Mouse (Mus musculus): ENCODE measurements at regions not wholly inside any gene's neighbourhood (a gene's known extent, or its start where the extent isn't known, plus 50 kb on each side); places are given as distances from the start of the nearest gene placed in this dataset.

DNA sequence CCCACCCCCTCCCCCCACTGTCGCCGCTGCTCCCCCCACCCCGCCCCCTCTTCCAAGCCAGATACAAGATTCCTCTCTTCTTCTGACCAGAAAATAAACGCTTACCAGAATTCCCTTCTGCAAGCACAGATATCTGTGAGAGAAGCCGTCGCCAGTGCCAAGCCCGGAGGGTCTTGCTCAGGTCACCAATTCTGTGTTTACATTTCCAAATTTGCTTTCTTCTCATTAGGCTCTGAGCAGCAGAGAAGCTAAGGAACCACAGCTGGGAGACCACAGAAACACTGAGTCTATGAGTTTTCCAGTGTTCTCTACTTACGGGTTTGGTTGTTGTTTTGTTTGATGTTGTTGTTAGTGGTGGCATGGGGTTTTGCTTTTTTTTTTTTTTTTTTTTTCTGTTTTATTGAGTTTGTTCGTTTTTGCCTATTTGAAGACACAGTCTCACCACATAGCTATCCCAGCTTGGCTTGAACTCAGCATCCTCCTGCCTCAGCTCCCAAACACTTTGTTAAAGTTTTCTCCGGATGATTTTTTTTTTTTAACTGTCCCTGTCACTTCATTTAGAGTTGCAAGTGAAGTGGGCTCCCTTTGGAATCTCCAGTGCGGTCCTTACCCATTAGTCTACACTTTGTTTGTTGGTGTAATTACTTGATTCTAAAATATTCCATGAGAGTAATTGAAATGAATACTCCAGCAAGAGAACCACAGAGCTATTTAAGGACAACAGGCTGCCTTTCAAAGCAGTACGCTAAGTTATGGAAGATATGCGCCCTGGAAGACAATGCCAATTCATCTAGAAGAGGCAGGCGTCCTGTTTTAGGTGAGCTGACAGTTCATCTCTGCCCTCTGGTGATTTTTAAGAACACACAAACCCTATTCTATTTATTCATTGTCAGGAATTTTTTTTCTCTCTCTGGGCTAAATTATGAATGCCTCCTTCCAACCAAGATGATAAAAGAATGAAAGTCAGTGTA is 111.2 kb upstream of the Cpm start:
- no peaks in the 10 kb centered on the region for H3K9me3 ChIP-seq (ENCODE audit: control insufficient read depth, low read length)
- WGBS, result 38% methylated on average over 14 of the region's 14 CpGs
- H3K27ac ChIP-seq (replicated peaks), result 0 out of 2 replicates have a peak overlapping the region, but pooled peaks have one; percentile 24
- no peak overlapping the region for H3K4me3 ChIP-seq (ENCODE audit: low read depth, low read length)
- no peaks in the 10 kb centered on the region for H3K27me3 ChIP-seq (ENCODE audit: control insufficient read depth, insufficient read depth, low read length)
- DNase-seq (ENCODE audit: low spot score) (no peak), ATAC-seq (ENCODE audit: low FRiP score, low TSS enrichment) (no peak)
- H3K4me2 ChIP-seq (replicated peaks; ENCODE audit: low read depth), result no peak overlapping the region; the same call in 1 of the 2 replicates
- TF ChIP-seq CTCF (IDR thresholded peaks at IDR 0.05; ENCODE audit: low read depth), result no peak
- H3K36me3 ChIP-seq (ENCODE audit: control insufficient read depth, insufficient read depth, low read length), result no peaks in the 10 kb centered on the region
- no peak overlapping the region for H3K9ac ChIP-seq (ENCODE audit: low read length)
- H3K4me1 ChIP-seq (replicated peaks; ENCODE audit: control insufficient read depth, insufficient read depth), result no peaks in the 10 kb centered on the region

DNA sequence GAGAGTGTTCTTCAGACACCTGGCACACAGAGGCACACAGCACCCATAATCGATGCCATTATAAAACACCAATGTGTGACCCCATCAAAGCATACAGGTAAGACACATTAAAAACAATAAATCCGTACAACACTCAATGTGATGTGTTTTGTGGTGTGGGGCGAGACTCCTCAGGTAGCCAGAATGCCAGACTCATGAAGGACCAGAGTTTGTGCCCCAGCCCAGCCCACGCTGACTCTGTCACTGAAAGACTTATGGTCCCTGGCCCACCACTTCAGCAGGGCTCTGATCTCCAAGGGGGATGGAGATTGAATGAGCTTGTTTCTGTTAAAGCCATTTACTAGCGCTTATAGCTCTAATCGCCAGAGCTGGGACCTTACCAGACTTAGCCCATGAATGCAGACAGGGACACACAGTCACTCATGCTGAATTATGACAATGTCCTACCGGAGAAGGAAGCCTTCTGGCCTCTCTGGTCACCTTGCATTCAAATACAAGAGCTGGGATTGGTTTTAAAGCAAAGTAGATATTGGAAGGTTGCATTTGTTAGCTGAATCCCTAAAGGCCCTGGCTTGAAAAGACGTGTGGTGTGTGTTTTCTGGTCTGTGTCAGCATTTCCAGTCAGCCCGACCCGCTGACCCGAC is 112.1 kb upstream of the Cpm start:
- DNase-seq (ENCODE audit: low spot score) (no peak), ATAC-seq (ENCODE audit: low FRiP score, low TSS enrichment) (no peak)
- Histone ChIP-seq H3K27me3 (ENCODE audit: control insufficient read depth, insufficient read depth, low read length) (no peaks in the 10 kb centered on the region), H3K4me1 (replicated peaks; ENCODE audit: control insufficient read depth, insufficient read depth) (no peaks in the 10 kb centered on the region), H3K9ac (ENCODE audit: low read length) (no peak overlapping the region), H3K4me2 (replicated peaks; ENCODE audit: low read depth) (no peak overlapping the region), H3K36me3 (ENCODE audit: control insufficient read depth, insufficient read depth, low read length) (no peaks in the 10 kb centered on the region), H3K9me3 (ENCODE audit: control insufficient read depth, low read length) (no peaks in the 10 kb centered on the region), H3K4me3 (ENCODE audit: low read depth, low read length) (no peak overlapping the region), H3K27ac (replicated peaks) (no peak overlapping the region)
- no peak for TF ChIP-seq EP300 (optimal IDR thresholded peaks at IDR 0.05)
- no peak for TF ChIP-seq CTCF (IDR thresholded peaks at IDR 0.05; ENCODE audit: low read depth)
- 57% methylated on average over 11 of the region's 11 CpGs for WGBS

DNA sequence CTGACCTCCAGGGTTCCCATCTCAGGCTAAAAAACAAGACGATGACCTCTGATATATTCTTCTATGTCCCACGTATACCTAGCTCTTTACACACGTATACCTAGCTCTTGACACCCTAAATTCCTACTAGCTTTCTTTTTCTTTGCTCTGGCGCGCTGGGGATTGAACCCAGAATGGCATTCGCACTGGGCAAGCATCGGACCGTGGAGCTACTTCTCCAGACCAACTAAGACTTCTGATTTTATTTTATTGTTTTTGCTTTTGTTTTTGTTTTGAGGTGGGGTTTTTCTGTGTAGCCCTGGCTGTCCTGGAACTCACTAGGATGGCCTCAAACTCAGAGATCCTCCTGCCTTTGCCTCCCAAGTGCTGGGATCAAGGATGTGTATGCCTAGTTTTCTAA is 112.8 kb upstream of the Cpm start:
- WGBS, result 84% methylated on average over 8 of the region's 8 CpGs
- ATAC-seq (ENCODE audit: low FRiP score, low TSS enrichment), result no peak
- no peaks in the 10 kb centered on the region for H3K36me3 ChIP-seq (ENCODE audit: control insufficient read depth, insufficient read depth, low read length)

DNA sequence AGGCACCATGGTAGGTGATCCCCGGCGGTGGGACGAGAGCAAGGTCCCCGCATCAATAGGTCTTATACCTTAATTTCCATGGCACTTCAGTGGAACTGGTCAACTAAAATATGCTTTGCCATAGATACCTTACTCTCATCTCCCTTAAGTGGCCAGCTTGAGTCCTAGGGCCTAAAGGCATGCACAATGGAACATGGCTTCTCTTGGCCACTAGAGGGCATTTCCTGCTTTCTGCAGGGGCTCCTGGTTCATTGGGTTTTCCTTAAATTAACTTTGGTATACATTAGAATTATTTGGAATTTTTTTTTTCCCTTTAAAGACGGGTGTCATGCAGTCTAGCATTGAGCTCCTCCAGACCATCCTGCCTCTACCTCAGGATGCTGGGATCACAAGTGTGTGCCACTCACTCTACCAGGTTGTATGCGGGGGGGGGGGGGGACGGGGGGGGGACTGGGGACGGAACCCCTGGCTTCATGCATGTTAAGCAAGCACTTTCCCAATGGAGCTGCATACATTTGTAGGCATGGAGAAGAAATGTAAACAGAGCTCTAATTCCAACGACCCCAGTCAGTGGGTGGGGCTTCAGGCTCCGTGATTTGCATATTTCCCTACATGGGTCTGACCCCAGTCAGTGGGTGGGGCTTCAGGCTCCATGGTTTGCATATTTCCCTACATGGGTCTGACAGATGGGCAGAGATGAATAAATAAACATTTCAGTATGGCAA is 113.4 kb upstream of the Cpm start:
- TF ChIP-seq EP300 (optimal IDR thresholded peaks at IDR 0.05) (no peak), CTCF (IDR thresholded peaks at IDR 0.05; ENCODE audit: low read depth) (peak; percentile 81)
- no peaks in the 10 kb centered on the region for H3K9me3 ChIP-seq (ENCODE audit: control insufficient read depth, low read length)
- ATAC-seq (ENCODE audit: low FRiP score, low TSS enrichment) (peak; percentile 49), DNase-seq (ENCODE audit: low spot score) (peak; percentile 34)
- no peak overlapping the region for H3K27ac ChIP-seq (replicated peaks)
- no peak overlapping the region for H3K9ac ChIP-seq (ENCODE audit: low read length)
- WGBS, result 56% methylated on average over 9 of the region's 10 CpGs
- H3K4me3 ChIP-seq (ENCODE audit: low read depth, low read length), result no peak overlapping the region
- no peaks in the 10 kb centered on the region for H3K27me3 ChIP-seq (ENCODE audit: control insufficient read depth, insufficient read depth, low read length)
- H3K36me3 ChIP-seq (ENCODE audit: control insufficient read depth, insufficient read depth, low read length), result no peaks in the 10 kb centered on the region
- no peak overlapping the region for H3K4me2 ChIP-seq (replicated peaks; ENCODE audit: low read depth)
- no peaks in the 10 kb centered on the region for H3K4me1 ChIP-seq (replicated peaks; ENCODE audit: control insufficient read depth, insufficient read depth)

More for the DNA sequence above, 112.8 kb upstream of the Cpm start:
- Histone ChIP-seq H3K9ac (ENCODE audit: low read length) (no peak overlapping the region), H3K4me2 (replicated peaks; ENCODE audit: low read depth) (no peak overlapping the region), H3K4me3 (ENCODE audit: low read depth, low read length) (no peak overlapping the region), H3K4me1 (replicated peaks; ENCODE audit: control insufficient read depth, insufficient read depth) (no peaks in the 10 kb centered on the region), H3K9me3 (ENCODE audit: control insufficient read depth, low read length) (no peaks in the 10 kb centered on the region), H3K27ac (replicated peaks) (no peak overlapping the region), H3K27me3 (ENCODE audit: control insufficient read depth, insufficient read depth, low read length) (no peaks in the 10 kb centered on the region)
- DNase-seq (ENCODE audit: low spot score), result no peak
- TF ChIP-seq CTCF (IDR thresholded peaks at IDR 0.05; ENCODE audit: low read depth) (no peak), EP300 (optimal IDR thresholded peaks at IDR 0.05) (no peak)

DNA sequence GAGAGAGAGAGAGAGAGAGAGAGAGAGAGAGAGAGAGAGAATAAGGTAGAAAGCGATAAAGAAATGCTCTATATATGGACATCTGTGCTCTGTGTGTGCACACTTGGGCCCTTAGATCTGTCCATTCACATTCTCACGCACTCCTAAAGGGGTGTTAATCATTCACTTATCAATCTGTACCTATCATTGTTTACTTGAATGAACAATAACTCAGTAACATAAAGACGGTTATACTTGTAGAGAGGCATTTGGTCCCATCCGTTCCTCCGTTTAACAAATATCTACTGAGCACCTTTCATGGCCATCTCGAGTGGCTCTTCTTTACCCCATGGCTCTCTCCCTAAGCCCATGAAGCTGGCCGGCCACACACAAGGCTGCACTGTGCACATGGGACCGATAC is 114.3 kb upstream of the Cpm start:
- no peak overlapping the region for H3K4me3 ChIP-seq (ENCODE audit: low read depth, low read length)
- H3K4me1 ChIP-seq (replicated peaks; ENCODE audit: control insufficient read depth, insufficient read depth), result no peaks in the 10 kb centered on the region
- DNase-seq (ENCODE audit: low spot score), result no peak
- H3K27ac ChIP-seq (replicated peaks), result no peak overlapping the region
- no peak for TF ChIP-seq CTCF (IDR thresholded peaks at IDR 0.05; ENCODE audit: low read depth)
- no peak for TF ChIP-seq EP300 (optimal IDR thresholded peaks at IDR 0.05)
- H3K9me3 ChIP-seq (ENCODE audit: control insufficient read depth, low read length), result no peaks in the 10 kb centered on the region
- H3K4me2 ChIP-seq (replicated peaks; ENCODE audit: low read depth), result no peak overlapping the region
- no peak for ATAC-seq (ENCODE audit: low FRiP score, low TSS enrichment)
- no peaks in the 10 kb centered on the region for H3K36me3 ChIP-seq (ENCODE audit: control insufficient read depth, insufficient read depth, low read length)
- H3K9ac ChIP-seq (ENCODE audit: low read length), result no peak overlapping the region
- H3K27me3 ChIP-seq (ENCODE audit: control insufficient read depth, insufficient read depth, low read length), result no peaks in the 10 kb centered on the region
- WGBS, result 80% methylated on average over 8 of the region's 8 CpGs
